Mouse (Mus musculus) cerebellum, postnatal 25 days (tissue): ENCODE results near the gene Bok.

ENCODE experiments used
- DNase-seq, 2 experiments: peaks; one replicate each; pipeline ENCODE4 v3.0.0; 2021; ENCODE audit warnings: mixed read lengths in 2 of 2

The Bok gene

GRCm38 (mm10) chr1:93691106-93691505 lies 5.6 kb downstream of the Bok start:
- no peak for DNase-seq

- no peak for DNase-seq
These were observed 6.4 kb downstream of the Bok start for GRCm38 (mm10) chr1:93691786-93692357.

- DNase-seq: no peak
These were observed 7.3 kb downstream of the Bok start for GRCm38 (mm10) chr1:93692773-93693172.

- DNase-seq: no peak
These were observed 8.0 kb downstream of the Bok start for GRCm38 (mm10) chr1:93693502-93693901.

- DNase-seq: no peak
These were observed 8.5 kb downstream of the Bok start for GRCm38 (mm10) chr1:93693943-93694342.

- peak; percentile 60 to 71 for DNase-seq
These were observed 9.5 kb downstream of the Bok start for GRCm38 (mm10) chr1:93694966-93695365.

GRCm38 (mm10) chr1:93697317-93697716 lies 11.9 kb downstream of the Bok start:
- DNase-seq: no peak

GRCm38 (mm10) chr1:93699159-93699558 lies 13.7 kb downstream of the Bok start:
- DNase-seq: no peak

GRCm38 (mm10) chr1:93702106-93702505 lies 16.6 kb downstream of the Bok start:
- no peak for DNase-seq

GRCm38 (mm10) chr1:93703472-93704048 lies 18.1 kb downstream of the Bok start:
- no peak for DNase-seq

- peak in 1 of 2 experiments; percentile 18 for DNase-seq
These were observed 18.9 kb downstream of the Bok start for GRCm38 (mm10) chr1:93704341-93704740.

GRCm38 (mm10) chr1:93705389-93705788 lies 19.9 kb downstream of the Bok start:
- no peak for DNase-seq

GRCm38 (mm10) chr1:93716166-93716565 lies 30.7 kb downstream of the Bok start:
- no peak for DNase-seq

- no peak for DNase-seq
These were observed 36.1 kb downstream of the Bok start for GRCm38 (mm10) chr1:93721557-93721956.

- no peak for DNase-seq
These were observed 39.2 kb downstream of the Bok start for GRCm38 (mm10) chr1:93724623-93725022.

GRCm38 (mm10) chr1:93725665-93726064 lies 40.2 kb downstream of the Bok start:
- no peak for DNase-seq

- DNase-seq: peak in 1 of 2 experiments; percentile 22
These were observed 40.7 kb downstream of the Bok start for GRCm38 (mm10) chr1:93726116-93726515.

- peak; percentile 56 to 69 for DNase-seq
These were observed 41.5 kb downstream of the Bok start for GRCm38 (mm10) chr1:93726974-93727373.

- DNase-seq: no peak
These were observed 45.6 kb downstream of the Bok start for GRCm38 (mm10) chr1:93731103-93731502.

GRCm38 (mm10) chr1:93731880-93732281 lies 46.4 kb downstream of the Bok start:
- peak in 1 of 2 experiments; percentile 44 for DNase-seq

GRCm38 (mm10) chr1:93735859-93736258 lies 50.4 kb downstream of the Bok start:
- no peak for DNase-seq

GRCm38 (mm10) chr1:93737711-93738110 lies 52.3 kb downstream of the Bok start:
- no peak for DNase-seq

- DNase-seq: no peak
These were observed 55.2 kb downstream of the Bok start for GRCm38 (mm10) chr1:93740671-93741070.

- DNase-seq: no peak
These were observed 56.5 kb downstream of the Bok start for GRCm38 (mm10) chr1:93741987-93742386.

- DNase-seq: no peak
These were observed 57.5 kb downstream of the Bok start for GRCm38 (mm10) chr1:93742910-93743309.
